Mouse (Mus musculus) C2C12 (cell line): ENCODE measurements at regions not wholly inside any gene's neighbourhood (a gene's known extent, or its start where the extent isn't known, plus 50 kb on each side); places are given as distances from the start of the nearest gene placed in this dataset. TPM values are rescaled to one million over a fixed set of nuclear protein-coding genes. Genes with fewer than 3 reads are reported as not detected.

ENCODE experiments used
- H3K27me3 ChIP-seq: one replicate; pipeline ENCODE4 v1.6.1; 2011; ENCODE audit not compliant: control insufficient read depth, insufficient read depth, insufficient read length
- H3K36me3 ChIP-seq: one replicate; pipeline ENCODE4 v1.6.1; 2011; ENCODE audit not compliant: control insufficient read depth, insufficient read depth
- H3K4me3 ChIP-seq: one replicate; pipeline ENCODE4 v1.5.1; 2011; ENCODE audit warnings: mild to moderate bottlenecking, control low read depth; ENCODE audit not compliant: poor library complexity, insufficient read depth, severe bottlenecking
- H3K79me2 ChIP-seq: one replicate; pipeline ENCODE4 v1.6.1; 2011; ENCODE audit not compliant: control insufficient read depth, insufficient read depth
- H3K79me3 ChIP-seq: one replicate; pipeline ENCODE4 v1.6.1; 2011; ENCODE audit warnings: low read depth, control low read depth
- H3ac ChIP-seq: one replicate; pipeline ENCODE3; 2011; ENCODE audit warnings: low read depth; ENCODE audit not compliant: control insufficient read depth, insufficient read length
- CEBPB ChIP-seq: IDR thresholded peaks from one replicate; pipeline ENCODE4 v1.6.1; 2011; ENCODE audit warnings: low read depth, mild to moderate bottlenecking, control low read depth, moderate library complexity
- CTCF ChIP-seq: IDR thresholded peaks from one replicate; pipeline ENCODE4 v1.5.1; 2011; ENCODE audit not compliant: control insufficient read depth, insufficient read depth, insufficient read length
- FOSL1 ChIP-seq: IDR thresholded peaks from one replicate; pipeline ENCODE4 v1.8.0; 2011; ENCODE audit warnings: mild to moderate bottlenecking, low read length; ENCODE audit not compliant: poor library complexity, insufficient read depth, severe bottlenecking
- MAX ChIP-seq: IDR thresholded peaks from one replicate; pipeline ENCODE4 v1.6.1; 2011; ENCODE audit warnings: mild to moderate bottlenecking, control low read depth
- MYOD1 ChIP-seq: IDR thresholded peaks from one replicate; pipeline ENCODE4 v1.6.1; 2011; ENCODE audit warnings: low read depth; ENCODE audit not compliant: control insufficient read depth, insufficient read length
- MYOG ChIP-seq: IDR thresholded peaks from one replicate; pipeline ENCODE4 v1.6.1; 2011; ENCODE audit not compliant: control insufficient read depth, insufficient read length; ENCODE audit errors: extremely low read depth
- USF1 ChIP-seq: IDR thresholded peaks from one replicate; pipeline ENCODE4 v1.6.1; 2011; ENCODE audit warnings: low read depth, mild to moderate bottlenecking, control low read depth, moderate library complexity
- microRNA-seq: library from miRNA; unstranded; fragments of <30 nt; microRNA quantifications from one replicate; pipeline ENCODE4, GENCODE M21; 2019; ENCODE audit warnings: borderline microRNAs expressed

GRCm38 (mm10) chr11:24864637-24865036 lies 786.8 kb downstream of the Bcl11a start:
- H3K79me2 ChIP-seq, result no peaks in the 10 kb centered on the region
- TF ChIP-seq FOSL1 (no peak), CTCF (no peak)
- H3K36me3 ChIP-seq, result no peaks in the 10 kb centered on the region
- H3K4me3 ChIP-seq, result no peak overlapping the region
- H3K79me3 ChIP-seq, result no peaks in the 10 kb centered on the region
- H3K27me3 ChIP-seq, result no peaks in the 10 kb centered on the region
- no peak overlapping the region for H3ac ChIP-seq

DNA sequence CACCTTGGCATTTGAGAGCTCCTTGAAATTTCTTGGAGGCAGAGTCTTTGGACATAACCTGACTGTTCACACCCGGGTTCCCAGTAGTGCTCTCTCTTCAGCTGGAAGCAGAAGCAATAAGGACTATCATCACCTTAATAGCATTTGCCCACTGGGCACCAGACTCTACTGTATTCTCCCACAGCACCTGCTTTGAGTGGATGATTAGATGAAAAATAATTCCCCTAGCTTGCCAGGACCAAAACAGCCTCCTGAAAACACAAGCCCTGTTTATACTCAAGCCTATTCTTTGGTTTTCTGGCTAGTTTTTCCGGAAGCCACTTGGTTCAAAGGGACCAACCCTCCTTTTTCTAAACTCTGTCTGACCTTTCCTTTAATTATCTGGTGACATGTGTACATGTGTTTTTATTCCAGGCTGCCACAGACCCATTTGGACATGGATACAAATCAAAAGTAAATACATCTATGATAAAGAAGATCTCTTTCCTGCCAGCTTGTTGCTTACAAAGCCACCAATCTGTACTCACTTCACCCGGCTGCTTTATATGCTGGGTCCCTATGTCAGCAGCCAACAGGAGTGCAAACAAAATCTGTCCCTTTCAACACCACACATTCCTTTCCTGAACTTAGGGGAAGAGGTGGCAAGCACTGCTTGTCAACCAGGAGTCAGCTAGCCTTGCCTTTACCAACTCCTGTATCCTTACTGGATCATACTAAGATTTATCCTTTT lies 787.4 kb downstream of the Bcl11a start:
- Histone ChIP-seq H3K36me3 (no peaks in the 10 kb centered on the region), H3K4me3 (no peak overlapping the region), H3K79me2 (no peaks in the 10 kb centered on the region), H3K27me3 (no peaks in the 10 kb centered on the region), H3K79me3 (no peaks in the 10 kb centered on the region), H3ac (no peak overlapping the region)
- TF ChIP-seq CTCF (no peak), MYOG (no peak), USF1 (no peak), FOSL1 (no peak), MAX (no peak), MYOD1 (no peak), CEBPB (no peak)

Small RNA genes in the stretch of these regions (microRNA-seq; reads per million reads assigned to microRNA genes)
- gene Gm25507, result not detected
